Mouse (Mus musculus) cortical plate, adult 2 months (tissue): ENCODE results near the gene Arvcf.

Experiments
- CTCF ChIP-seq: fragments of 200-500 bp; IDR thresholded peaks from 2 replicates; pipeline ENCODE4 v1.5.1; 2011; ENCODE audit warnings: mild to moderate bottlenecking, control low read depth, low read length; ENCODE audit not compliant: insufficient read depth; ENCODE audit errors: extremely low read depth
- POLR2A ChIP-seq: fragments of 200-500 bp; IDR thresholded peaks from 2 replicates; pipeline ENCODE4 v1.6.1; 2011; ENCODE audit warnings: mild to moderate bottlenecking, low read length, control low read depth; ENCODE audit not compliant: insufficient read depth; ENCODE audit errors: extremely low read depth

GRCm38 (mm10) chr16:18396201-18396600, 48.2 kb downstream of the Arvcf start:
- TF ChIP-seq POLR2A (no peak), CTCF (no peak)
